ENCODE assay signal across 14 mouse cellular contexts in genomic region chr6:128354140-128354539, GRCm38 (mm10). TPM values are rescaled to one million over a fixed set of nuclear protein-coding genes. Genes with fewer than 3 reads are reported as not detected.
DNase-seq lines count a peak whose midpoint lies in the region; ATAC-seq and TF ChIP-seq lines count a peak whose summit lies in the region.
"Had no signal": no experiment of that assay in that cellular context is flagged by ENCODE, and none has a peak within 500 bp of the region (broad histone marks: within the 10 kb centered on the region; RNA-seq: fewer than 3 reads in every experiment).

No protein-coding gene starts in this region.

- no peak for TF ChIP-seq EP300 in MEL (IDR thresholded peaks at IDR 0.05; ENCODE audit: low read depth in 1 of 2, low read length in 2 of 2)

- WGBS in intestine, embryonic 14.5 days: 75% methylated on average over 3 of the region's 3 CpGs
- WGBS in intestine, embryonic 16.5 days: 69% methylated on average over 3 of the region's 3 CpGs
- 32% methylated on average over 3 of the region's 3 CpGs for WGBS in forebrain, embryonic 16.5 days
- 43% methylated on average over 3 of the region's 3 CpGs for WGBS in midbrain, embryonic 12.5 days

- no peak for ATAC-seq in intestine, embryonic 14.5 days (replicated peaks; ENCODE audit: low FRiP score, low TSS enrichment, low read depth)
- ATAC-seq in intestine, embryonic 16.5 days: no peak
- ATAC-seq in forebrain, embryonic 16.5 days: no peak
- ATAC-seq in midbrain, embryonic 12.5 days (ENCODE audit: low FRiP score, low read depth): no peak

- peaks cover 4% of the 10 kb centered on the region for H3K79me2 ChIP-seq in MEL (ENCODE audit: control insufficient read depth, insufficient read depth, low read length, poor library complexity)

- TF ChIP-seq RAD21 in MEL (IDR thresholded peaks at IDR 0.05; ENCODE audit: low read depth, low read length): no peak

- DNase-seq in intestine, embryonic 14.5 days (ENCODE audit: low spot score): no peak
- peak; percentile 33 for DNase-seq in MEL (ENCODE audit: low read depth, low spot score)
- DNase-seq in thymus, postnatal 14 days: no peak
- DNase-seq in layer of hippocampus, adult 18-20 months (ENCODE audit: low spot score in 2 of 2): no peak
- no peak for DNase-seq in thymus, postnatal 36 days
- DNase-seq: cerebellum, adult 11-12 months; lung, postnatal 4 days had no signal

- no peaks in the 10 kb centered on the region for H3K27me3 ChIP-seq in intestine, embryonic 14.5 days (replicated peaks; ENCODE audit: control insufficient read depth, insufficient read depth, low read length)
- no peaks in the 10 kb centered on the region for H3K27me3 ChIP-seq in intestine, embryonic 16.5 days (replicated peaks; ENCODE audit: control insufficient read depth, insufficient read depth, low read length)
- no peaks in the 10 kb centered on the region for H3K27me3 ChIP-seq in MEL (ENCODE audit: control insufficient read depth in 1 of 2, insufficient read depth in 2 of 2, low read length in 2 of 2)
- no peaks in the 10 kb centered on the region for H3K27me3 ChIP-seq in forebrain, embryonic 16.5 days (replicated peaks; ENCODE audit: control insufficient read depth, insufficient read depth, low read length)
- no peaks in the 10 kb centered on the region for H3K27me3 ChIP-seq in midbrain, embryonic 12.5 days
- H3K27me3 ChIP-seq: CH12.LX; heart, embryonic 15.5 days had no signal

- no peak overlapping the region for H3K27ac ChIP-seq in intestine, embryonic 14.5 days (ENCODE audit: low read depth)
- no peak overlapping the region for H3K27ac ChIP-seq in intestine, embryonic 16.5 days (ENCODE audit: low read length)
- H3K27ac ChIP-seq in MEL (ENCODE audit: control insufficient read depth, low read depth, low read length): no peak overlapping the region
- no peak overlapping the region for H3K27ac ChIP-seq in forebrain, embryonic 16.5 days (ENCODE audit: low read length)
- no peak overlapping the region for H3K27ac ChIP-seq in midbrain, embryonic 12.5 days (replicated peaks)

- H3K36me3 ChIP-seq in intestine, embryonic 14.5 days (ENCODE audit: control insufficient read depth, insufficient read depth, low read length): peaks cover 35% of the 10 kb centered on the region
- H3K36me3 ChIP-seq in intestine, embryonic 16.5 days (ENCODE audit: control insufficient read depth, insufficient read depth, low read length): peaks cover 15% of the 10 kb centered on the region
- peaks cover 0 to 8% of the 10 kb centered on the region in 2 experiments; a peak in 3 of 4 replicates for H3K36me3 ChIP-seq in MEL (ENCODE audit: control insufficient read depth in 1 of 2, insufficient read depth in 2 of 2, low read length in 2 of 2)
- H3K36me3 ChIP-seq in forebrain, embryonic 16.5 days (ENCODE audit: control insufficient read depth, insufficient read depth): no peaks in the 10 kb centered on the region
- H3K36me3 ChIP-seq in midbrain, embryonic 12.5 days: peaks cover 36% of the 10 kb centered on the region

- TF ChIP-seq POLR2A in MEL (IDR thresholded peaks at IDR 0.05; ENCODE audit: control insufficient read depth in 1 of 2, insufficient read depth in 1 of 2, low read depth in 1 of 2, low read length in 2 of 2, poor library complexity in 1 of 2): no peak

- H3K4me3 ChIP-seq in intestine, embryonic 14.5 days (ENCODE audit: low read depth, low read length): no peak overlapping the region
- no peak overlapping the region for H3K4me3 ChIP-seq in intestine, embryonic 16.5 days (ENCODE audit: low read length)
- no peak overlapping the region for H3K4me3 ChIP-seq in MEL (ENCODE audit: control insufficient read depth in 1 of 2, insufficient read depth in 1 of 2, low read depth in 2 of 2, low read length in 2 of 2)
- H3K4me3 ChIP-seq in forebrain, embryonic 16.5 days (replicated peaks; ENCODE audit: low read length): no peak overlapping the region
- H3K4me3 ChIP-seq in midbrain, embryonic 12.5 days: no peak overlapping the region

- H3K4me1 ChIP-seq in intestine, embryonic 14.5 days (replicated peaks; ENCODE audit: control insufficient read depth, insufficient read depth, low read length): peaks cover 10% of the 10 kb centered on the region
- peaks cover 8% of the 10 kb centered on the region for H3K4me1 ChIP-seq in intestine, embryonic 16.5 days (ENCODE audit: control insufficient read depth, insufficient read depth, low read length)
- H3K4me1 ChIP-seq in MEL (ENCODE audit: control insufficient read depth in 1 of 2, insufficient read depth in 2 of 2, low read length in 2 of 2): peaks cover 0 to 5% of the 10 kb centered on the region in 2 experiments; a peak in 2 of 4 replicates
- H3K4me1 ChIP-seq in forebrain, embryonic 16.5 days (replicated peaks; ENCODE audit: control insufficient read depth, insufficient read depth, low read length): peaks cover 25% of the 10 kb centered on the region
- H3K4me1 ChIP-seq in midbrain, embryonic 12.5 days: peaks cover 17% of the 10 kb centered on the region

- no peak for TF ChIP-seq CTCF in MEL (IDR thresholded peaks at IDR 0.05 in 2 of 3, conservative IDR thresholded peaks at IDR 0.05 in 1 of 3; ENCODE audit: control insufficient read depth in 1 of 3, insufficient read depth in 1 of 3, low read depth in 2 of 3, low read length in 3 of 3, poor library complexity in 1 of 3, severe bottlenecking in 1 of 3)

- no peak overlapping the region for H3K9ac ChIP-seq in intestine, embryonic 14.5 days (ENCODE audit: low read length)
- H3K9ac ChIP-seq in intestine, embryonic 16.5 days (ENCODE audit: low read depth, low read length): no peak overlapping the region
- H3K9ac ChIP-seq in MEL (ENCODE audit: control insufficient read depth, low read depth, low read length, poor library complexity, severe bottlenecking): no peak overlapping the region
- H3K9ac ChIP-seq in forebrain, embryonic 16.5 days (replicated peaks; ENCODE audit: low read depth, low read length): no peak overlapping the region
- no peak overlapping the region for H3K9ac ChIP-seq in midbrain, embryonic 12.5 days (replicated peaks)

- peak overlapping the region; percentile 81; the same call in 1 of the 2 replicates for H3K4me2 ChIP-seq in intestine, embryonic 14.5 days (ENCODE audit: low read length)
- H3K4me2 ChIP-seq in intestine, embryonic 16.5 days (ENCODE audit: low read depth, low read length): no peak overlapping the region
- H3K4me2 ChIP-seq in forebrain, embryonic 16.5 days (ENCODE audit: low read length): peak overlapping the region; percentile 63
- H3K4me2 ChIP-seq in midbrain, embryonic 12.5 days (replicated peaks): peak overlapping the region; percentile 69; the same call in 1 of the 2 replicates

- no peaks in the 10 kb centered on the region for H3K9me3 ChIP-seq in intestine, embryonic 14.5 days (ENCODE audit: control insufficient read depth, low read length)
- no peaks in the 10 kb centered on the region for H3K9me3 ChIP-seq in intestine, embryonic 16.5 days (ENCODE audit: control insufficient read depth, low read length)
- H3K9me3 ChIP-seq in MEL (replicated peaks; ENCODE audit: insufficient read depth, low read length): no peaks in the 10 kb centered on the region
- no peaks in the 10 kb centered on the region for H3K9me3 ChIP-seq in forebrain, embryonic 16.5 days (ENCODE audit: control insufficient read depth, low read length)
- no peaks in the 10 kb centered on the region for H3K9me3 ChIP-seq in midbrain, embryonic 12.5 days
- H3K9me3 ChIP-seq: heart, embryonic 15.5 days had no signal

RNA-seq across cellular contexts. Expression of gene Tulp3, which starts 1.5 kb away (rescaled TPM):
- polyA plus RNA-seq in intestine, embryonic 14.5 days (2014; fragmentation: Nextera tagmentation; extraction: Ambion mirVana): 14.4 and 18.6 TPM in 2 replicates
- 10.1 and 11.3 TPM in 2 replicates for polyA plus RNA-seq in intestine, embryonic 16.5 days (2015; fragmentation: Nextera tagmentation; extraction: Ambion mirVana)
- total RNA-seq in MEL (2012; rRNA removed): 5.3 and 5.7 TPM in 2 replicates
- polyA plus RNA-seq in MEL (2012; ENCODE audit: insufficient read depth in 1 of 2, insufficient read length in 2 of 2, low read depth in 1 of 2, low replicate concordance in 2 of 2, missing spikeins in 1 of 2): 10 to 100 TPM in 1 of 2 experiments, not detected in 1; 19.2 TPM
- polyA plus RNA-seq in forebrain, embryonic 16.5 days (2015; fragmentation: Nextera tagmentation; extraction: Ambion mirVana): 13.2 and 17.3 TPM in 2 replicates
- 19.0 and 19.7 TPM in 2 replicates for polyA plus RNA-seq in midbrain, embryonic 12.5 days (2016; fragmentation: Nextera tagmentation; extraction: Ambion mirVana)
- total RNA-seq in layer of hippocampus, adult 18-20 months (2021): 10 to 100 TPM; 19.2 to 21.4 TPM

RNA-seq across cellular contexts. Expression of gene Rhno1, which starts 8.6 kb away (rescaled TPM):
- polyA plus RNA-seq in intestine, embryonic 14.5 days (2014; fragmentation: Nextera tagmentation; extraction: Ambion mirVana): 125 and 136 TPM in 2 replicates
- 85.9 and 95.7 TPM in 2 replicates for polyA plus RNA-seq in intestine, embryonic 16.5 days (2015; fragmentation: Nextera tagmentation; extraction: Ambion mirVana)
- total RNA-seq in MEL (2012; rRNA removed): 40.1 and 46.8 TPM in 2 replicates
- 100 to 1,000 TPM in 1 of 2 experiments, 10 to 100 TPM in 1; 88.1 to 137 TPM for polyA plus RNA-seq in MEL (2012; ENCODE audit: insufficient read depth in 1 of 2, insufficient read length in 2 of 2, low read depth in 1 of 2, low replicate concordance in 2 of 2, missing spikeins in 1 of 2)
- 124 and 129 TPM in 2 replicates for polyA plus RNA-seq in forebrain, embryonic 16.5 days (2015; fragmentation: Nextera tagmentation; extraction: Ambion mirVana)
- 159 and 171 TPM in 2 replicates for polyA plus RNA-seq in midbrain, embryonic 12.5 days (2016; fragmentation: Nextera tagmentation; extraction: Ambion mirVana)
- 10 to 100 TPM; 21.5 to 23.4 TPM for total RNA-seq in layer of hippocampus, adult 18-20 months (2021)

RNA-seq across cellular contexts. Expression of gene Foxm1, which starts 8.6 kb away (rescaled TPM):
- 37.2 and 41.4 TPM in 2 replicates for polyA plus RNA-seq in intestine, embryonic 14.5 days (2014; fragmentation: Nextera tagmentation; extraction: Ambion mirVana)
- 21.2 and 21.8 TPM in 2 replicates for polyA plus RNA-seq in intestine, embryonic 16.5 days (2015; fragmentation: Nextera tagmentation; extraction: Ambion mirVana)
- total RNA-seq in MEL (2012; rRNA removed): 13.7 and 14.7 TPM in 2 replicates
- 10 to 100 TPM; 31.1 to 61.9 TPM for polyA plus RNA-seq in MEL (2012; ENCODE audit: insufficient read depth in 1 of 2, insufficient read length in 2 of 2, low read depth in 1 of 2, low replicate concordance in 2 of 2, missing spikeins in 1 of 2)
- polyA plus RNA-seq in forebrain, embryonic 16.5 days (2015; fragmentation: Nextera tagmentation; extraction: Ambion mirVana): 19.9 and 21.8 TPM in 2 replicates
- polyA plus RNA-seq in midbrain, embryonic 12.5 days (2016; fragmentation: Nextera tagmentation; extraction: Ambion mirVana): 61.0 and 67.7 TPM in 2 replicates
- 1 to 10 TPM in 1 of 2 experiments, under 1 TPM in 1; 0.84 to 1.3 TPM for total RNA-seq in layer of hippocampus, adult 18-20 months (2021)

RNA-seq across cellular contexts. Expression of gene Tex52, which starts 21.1 kb away (rescaled TPM):
- 0.43 TPM in 1 of 2 replicates, not detected in the other for polyA plus RNA-seq in intestine, embryonic 14.5 days (2014; fragmentation: Nextera tagmentation; extraction: Ambion mirVana)
- polyA plus RNA-seq in intestine, embryonic 16.5 days (2015; fragmentation: Nextera tagmentation; extraction: Ambion mirVana): 0.22 TPM in 1 of 2 replicates, not detected in the other
- not detected in 2 replicates for total RNA-seq in MEL (2012; rRNA removed)
- polyA plus RNA-seq in MEL (2012; ENCODE audit: insufficient read depth in 1 of 2, insufficient read length in 2 of 2, low read depth in 1 of 2, low replicate concordance in 2 of 2, missing spikeins in 1 of 2): under 1 TPM in 1 of 2 experiments, not detected in 1; 0.07 TPM
- 0.45 and 0.85 TPM in 2 replicates for polyA plus RNA-seq in forebrain, embryonic 16.5 days (2015; fragmentation: Nextera tagmentation; extraction: Ambion mirVana)
- 0.55 and 0.71 TPM in 2 replicates for polyA plus RNA-seq in midbrain, embryonic 12.5 days (2016; fragmentation: Nextera tagmentation; extraction: Ambion mirVana)
- 1 to 10 TPM; 1.9 to 2.7 TPM for total RNA-seq in layer of hippocampus, adult 18-20 months (2021)
- total RNA-seq: CH12.LX had no signal

RNA-seq across cellular contexts. Expression of gene Gm44596, which starts 21.2 kb away (rescaled TPM):
- polyA plus RNA-seq in intestine, embryonic 14.5 days (2014; fragmentation: Nextera tagmentation; extraction: Ambion mirVana): not detected in 2 replicates
- polyA plus RNA-seq in intestine, embryonic 16.5 days (2015; fragmentation: Nextera tagmentation; extraction: Ambion mirVana): not detected in 2 replicates
- not detected in 2 replicates for total RNA-seq in MEL (2012; rRNA removed)
- polyA plus RNA-seq in MEL (2012; ENCODE audit: insufficient read depth in 1 of 2, insufficient read length in 2 of 2, low read depth in 1 of 2, low replicate concordance in 2 of 2, missing spikeins in 1 of 2): not detected
- polyA plus RNA-seq in forebrain, embryonic 16.5 days (2015; fragmentation: Nextera tagmentation; extraction: Ambion mirVana): not detected in 2 replicates
- not detected in 2 replicates for polyA plus RNA-seq in midbrain, embryonic 12.5 days (2016; fragmentation: Nextera tagmentation; extraction: Ambion mirVana)
- total RNA-seq in layer of hippocampus, adult 18-20 months (2021): not detected
- total RNA-seq: CH12.LX; layer of hippocampus, postnatal 14 days had no signal
- polyA plus RNA-seq: frontal cortex, adult 2 months; heart, embryonic 15.5 days had no signal
